Mouse (Mus musculus): Measurements from ENCODE around the gene Gm5169.
"Not testable (repeated sequence)": the region's sequence is repeated elsewhere in the genome, so short reads cannot be mapped to it uniquely, and the experiment has no call there.

The Gm5169 gene

DNA sequence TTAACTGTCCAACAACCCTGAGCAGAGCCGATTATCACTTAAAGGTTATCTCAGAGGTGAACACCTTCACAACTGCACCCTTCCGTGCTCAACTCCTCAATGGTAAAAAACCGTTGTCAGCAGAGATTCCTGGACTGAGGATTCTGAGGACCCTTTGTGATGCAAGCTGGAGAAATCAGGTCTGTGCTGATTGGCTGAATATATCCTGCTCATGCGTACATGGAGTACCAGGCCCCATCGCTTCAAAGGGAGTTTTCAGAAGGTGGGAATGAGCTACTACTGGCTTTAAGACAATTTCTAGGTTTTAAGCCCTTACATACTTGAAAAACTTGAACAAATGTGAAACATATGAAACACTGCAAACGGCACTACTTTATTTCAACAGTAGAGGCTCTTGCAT lies at the start of gene Gm5169:
Gm5169 (minus strand) TSS at position 101 of the 400 bp plus-strand sequence.
- DNase-seq (ENCODE audit: low read depth in 2 of 2, low spot score in 2 of 2) = not testable (repeated sequence)

GRCm38 (mm10) chrX:25347424-25347823 lies 46.2 kb upstream of the Gm5169 start:
- DNase-seq (ENCODE audit: low read depth in 2 of 2, low spot score in 2 of 2) = not testable (repeated sequence)

Measured in CD8-positive naive resting alpha-beta T cell, adult 2 months (primary cell).